Mouse (Mus musculus): ENCODE measurements around the gene Ppard.
"Not testable (repeated sequence)": the region's sequence is repeated elsewhere in the genome, so short reads cannot be mapped to it uniquely, and the experiment has no call there.

The Ppard gene

GRCm38 (mm10) chr17:28217721-28218649, 14.5 kb upstream of the Ppard start:
- in situ Hi-C loops (cut with MboI; ENCODE audit: low pct_unique_long_range_greater_than_20kb in 1 of 2, low sequenced_read_pairs in 2 of 2, unreplicated experiment in 1 of 2), result no loop called here

- in situ Hi-C loops (cut with MboI; ENCODE audit: low pct_unique_long_range_greater_than_20kb in 1 of 2, low sequenced_read_pairs in 2 of 2, unreplicated experiment in 1 of 2), result not testable (repeated sequence)
Measured at GRCm38 (mm10) chr17:28222463-28222862, 10.0 kb upstream of the Ppard start.

DNA sequence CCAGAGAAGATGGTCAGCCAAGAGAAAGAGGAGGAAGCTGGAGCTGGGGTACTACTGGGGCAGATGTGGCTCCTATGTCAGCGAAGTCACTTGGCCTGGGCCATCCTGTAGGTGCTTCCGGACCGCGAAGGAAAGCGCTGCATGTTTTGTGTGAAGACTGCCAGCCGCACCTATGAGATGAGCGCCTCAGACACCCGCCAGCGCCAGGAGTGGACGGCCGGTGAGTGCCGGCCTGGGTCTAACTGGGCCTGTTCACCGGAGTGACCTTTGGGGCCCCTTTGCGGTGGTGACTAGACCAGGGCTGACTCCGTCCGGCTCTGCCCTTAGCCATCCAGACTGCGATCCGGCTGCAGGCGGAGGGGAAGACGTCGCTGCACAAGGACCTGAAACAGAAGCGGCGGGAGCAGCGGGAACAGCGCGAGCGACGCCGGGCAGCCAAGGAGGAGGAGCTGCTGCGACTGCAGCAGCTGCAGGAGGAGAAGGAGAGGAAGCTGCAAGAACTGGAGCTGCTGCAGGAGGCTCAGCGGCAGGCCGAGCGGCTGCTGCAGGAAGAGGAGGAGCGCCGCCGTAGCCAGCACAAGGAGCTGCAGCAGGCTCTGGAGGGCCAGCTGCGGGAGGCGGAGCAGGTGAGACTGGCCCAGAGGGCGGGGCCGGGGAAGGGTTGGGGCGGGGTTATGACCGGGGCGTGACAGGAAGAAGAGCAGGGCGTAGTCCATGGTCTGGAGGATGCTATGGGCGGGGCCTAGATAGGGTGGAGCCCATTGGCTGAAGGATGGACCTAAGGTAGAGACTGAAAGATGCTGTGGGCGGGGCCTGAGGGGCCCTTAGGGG, 8.7 kb upstream of the Ppard start:
- in situ Hi-C loops (cut with MboI; ENCODE audit: low pct_unique_long_range_greater_than_20kb in 1 of 2, low sequenced_read_pairs in 2 of 2, unreplicated experiment in 1 of 2), result no loop called here

DNA sequence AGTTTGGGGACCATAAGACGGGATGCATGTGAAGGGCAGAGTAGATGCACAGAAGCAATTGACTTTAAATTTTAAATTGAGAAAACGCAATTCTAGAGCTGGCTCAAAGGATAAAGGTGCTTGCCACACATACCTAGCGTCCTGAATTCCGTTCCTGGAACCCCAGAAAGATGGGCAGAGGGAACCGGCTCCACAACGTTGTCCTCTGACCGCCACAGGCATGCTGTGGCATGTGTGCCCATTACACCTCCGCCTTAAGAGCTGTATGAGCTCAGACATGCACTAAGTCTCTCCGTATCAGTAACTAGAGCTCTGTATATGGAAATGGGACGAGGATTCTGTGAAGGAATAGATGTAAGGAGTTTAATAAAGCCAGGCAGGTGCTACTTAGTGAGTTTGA, 7.9 kb upstream of the Ppard start:
- in situ Hi-C loops (cut with MboI; ENCODE audit: low pct_unique_long_range_greater_than_20kb in 1 of 2, low sequenced_read_pairs in 2 of 2, unreplicated experiment in 1 of 2), result loop anchor here (5.0 kb wide), 1 partner anchor 83 kb away; no protein-coding TSS in a partner anchor

DNA sequence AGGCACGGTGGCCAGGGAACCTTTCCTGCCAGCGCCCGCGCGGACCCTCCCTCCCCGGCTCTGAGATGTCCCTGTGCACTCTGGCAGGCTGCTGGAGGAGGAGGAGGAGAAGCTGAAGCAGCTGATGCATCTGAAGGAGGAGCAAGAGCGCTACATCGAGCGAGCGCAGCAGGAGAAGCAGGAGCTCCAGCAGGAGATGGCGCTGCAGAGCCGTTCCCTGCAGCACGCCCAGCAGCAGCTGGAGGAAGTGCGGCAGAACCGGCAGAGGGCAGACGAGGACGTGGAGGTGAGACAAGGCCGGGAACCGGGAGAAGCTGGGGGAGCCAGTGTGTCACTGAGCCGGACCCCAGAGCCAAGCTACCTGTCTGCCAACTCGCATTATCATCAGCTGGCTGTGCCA, 6.5 kb upstream of the Ppard start:
- in situ Hi-C loops (cut with MboI; ENCODE audit: low pct_unique_long_range_greater_than_20kb in 1 of 2, low sequenced_read_pairs in 2 of 2, unreplicated experiment in 1 of 2), result loop anchor here (5.0 kb wide), 1 partner anchor 81 kb away; no protein-coding TSS in a partner anchor

GRCm38 (mm10) chr17:28230486-28230885, 2.0 kb upstream of the Ppard start:
- in situ Hi-C loops (cut with MboI; ENCODE audit: low pct_unique_long_range_greater_than_20kb in 1 of 2, low sequenced_read_pairs in 2 of 2, unreplicated experiment in 1 of 2), result no loop called here

DNA sequence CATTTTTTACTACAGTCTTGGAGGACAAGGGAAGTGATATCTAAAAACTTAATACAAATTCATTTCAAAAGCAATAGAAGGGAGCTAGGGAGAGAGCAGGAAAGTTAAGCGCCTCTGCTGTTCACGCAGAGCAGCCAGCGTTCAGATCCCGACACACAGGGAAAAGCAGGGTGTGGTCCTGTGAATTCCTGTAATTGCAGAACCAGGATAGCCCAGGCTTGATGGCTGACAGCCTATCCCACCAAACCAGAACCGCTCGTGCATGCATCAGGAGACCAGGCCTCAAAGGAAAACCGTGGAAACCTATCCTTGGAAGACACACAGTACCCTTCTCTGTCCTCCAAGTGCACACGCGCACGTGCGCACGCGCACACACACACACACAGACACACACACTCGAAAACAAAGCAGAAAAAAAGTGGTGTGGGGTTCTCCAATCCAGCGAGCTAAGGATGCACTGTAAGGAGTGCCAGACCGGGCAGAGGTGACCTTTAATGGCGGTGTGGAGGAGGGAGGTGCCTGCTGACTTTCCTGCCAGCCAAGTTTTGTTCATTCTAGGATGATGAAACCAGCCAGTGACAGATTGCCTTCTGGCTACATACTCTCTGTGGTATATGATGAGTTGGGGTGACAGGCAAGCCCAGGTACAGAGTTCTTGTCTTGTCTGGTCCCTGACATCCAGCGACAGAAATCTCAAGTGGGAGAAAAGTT, 1.3 kb upstream of the Ppard start:
- in situ Hi-C loops (cut with MboI; ENCODE audit: low pct_unique_long_range_greater_than_20kb in 1 of 2, low sequenced_read_pairs in 2 of 2, unreplicated experiment in 1 of 2), result no loop called here

- in situ Hi-C loops (cut with MboI; ENCODE audit: low pct_unique_long_range_greater_than_20kb in 1 of 2, low sequenced_read_pairs in 2 of 2, unreplicated experiment in 1 of 2), result no loop called here
Measured at GRCm38 (mm10) chr17:28233091-28233731, 711 bp downstream of the Ppard start.

GRCm38 (mm10) chr17:28234641-28235040, 2.1 kb downstream of the Ppard start:
- in situ Hi-C loops (cut with MboI; ENCODE audit: low pct_unique_long_range_greater_than_20kb in 1 of 2, low sequenced_read_pairs in 2 of 2, unreplicated experiment in 1 of 2), result no loop called here

DNA sequence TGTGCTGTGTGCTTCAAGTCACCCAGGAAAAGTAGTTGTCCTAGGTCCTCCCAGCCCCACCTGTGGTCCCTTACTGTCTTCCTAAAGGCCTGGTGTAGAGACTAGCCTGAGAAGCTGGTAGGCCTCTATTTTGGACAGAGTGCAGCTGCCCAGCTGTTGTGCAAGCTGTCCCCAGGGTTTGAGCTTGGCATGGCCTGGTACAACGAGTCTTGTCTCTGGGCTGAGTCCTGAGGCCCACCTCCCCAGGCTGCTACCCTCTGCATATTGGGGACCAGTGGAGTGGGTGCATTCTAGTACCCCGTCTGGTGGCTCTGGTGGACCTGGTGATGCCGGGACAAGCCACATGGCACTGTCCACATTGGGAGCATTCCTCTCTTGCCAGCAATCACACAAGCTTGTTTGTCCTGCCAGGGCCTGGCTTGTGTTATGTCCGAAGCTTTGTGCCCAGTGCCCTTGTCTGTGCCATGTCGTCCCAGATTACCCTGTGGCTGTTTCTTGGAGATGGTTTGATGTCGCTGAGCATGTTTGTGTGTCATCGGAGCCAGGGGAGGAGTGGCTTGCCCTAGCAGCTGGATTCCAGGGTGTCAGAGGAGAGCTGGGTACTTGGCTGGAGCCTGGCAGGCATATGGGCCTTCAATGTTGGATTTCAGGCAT, 3.6 kb downstream of the Ppard start:
- in situ Hi-C loops (cut with MboI; ENCODE audit: low pct_unique_long_range_greater_than_20kb in 1 of 2, low sequenced_read_pairs in 2 of 2, unreplicated experiment in 1 of 2), result no loop called here

DNA sequence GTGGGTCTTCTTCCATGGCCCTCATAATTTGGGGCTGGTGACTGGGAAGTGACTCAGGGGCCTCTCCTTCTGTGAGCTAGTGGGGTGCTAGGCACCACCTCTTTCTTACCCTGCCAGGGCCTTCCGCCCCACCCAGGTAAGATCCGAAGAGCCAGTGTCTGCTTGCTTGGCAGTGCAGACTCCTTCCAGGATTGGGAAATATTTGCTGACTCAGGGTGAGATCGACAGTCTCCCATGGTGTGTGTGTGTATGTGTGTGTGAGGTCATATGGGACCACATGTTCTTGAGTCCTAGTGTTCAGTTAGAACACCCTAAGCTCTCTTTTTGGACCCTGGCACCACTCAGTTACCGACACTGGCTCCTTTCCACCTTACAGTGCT, 4.1 kb downstream of the Ppard start:
- in situ Hi-C loops (cut with MboI; ENCODE audit: low pct_unique_long_range_greater_than_20kb in 1 of 2, low sequenced_read_pairs in 2 of 2, unreplicated experiment in 1 of 2), result no loop called here

- in situ Hi-C loops (cut with MboI; ENCODE audit: low pct_unique_long_range_greater_than_20kb in 1 of 2, low sequenced_read_pairs in 2 of 2, unreplicated experiment in 1 of 2), result no loop called here
Measured at GRCm38 (mm10) chr17:28237362-28237761, 4.9 kb downstream of the Ppard start.

DNA sequence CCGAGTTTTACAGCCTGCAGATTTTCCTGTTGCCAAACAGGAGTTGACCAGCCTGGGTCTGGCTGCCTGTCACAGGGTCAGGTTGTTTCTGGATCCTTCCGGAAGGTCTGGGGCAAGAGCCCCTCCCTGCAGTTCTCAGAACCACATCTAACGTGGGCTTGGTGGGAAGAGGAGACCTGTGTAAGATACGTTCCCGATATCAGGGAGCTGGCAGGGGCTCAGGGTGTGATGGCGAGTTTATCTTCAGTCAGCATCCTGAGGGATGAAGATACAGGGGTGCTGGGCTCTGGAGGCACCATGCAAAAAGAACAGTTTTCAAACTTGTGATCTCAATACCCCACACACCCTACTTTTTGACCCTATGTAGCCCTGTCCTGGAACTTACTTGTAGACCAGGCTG, 5.4 kb downstream of the Ppard start:
- in situ Hi-C loops (cut with MboI; ENCODE audit: low pct_unique_long_range_greater_than_20kb in 1 of 2, low sequenced_read_pairs in 2 of 2, unreplicated experiment in 1 of 2), result no loop called here

DNA sequence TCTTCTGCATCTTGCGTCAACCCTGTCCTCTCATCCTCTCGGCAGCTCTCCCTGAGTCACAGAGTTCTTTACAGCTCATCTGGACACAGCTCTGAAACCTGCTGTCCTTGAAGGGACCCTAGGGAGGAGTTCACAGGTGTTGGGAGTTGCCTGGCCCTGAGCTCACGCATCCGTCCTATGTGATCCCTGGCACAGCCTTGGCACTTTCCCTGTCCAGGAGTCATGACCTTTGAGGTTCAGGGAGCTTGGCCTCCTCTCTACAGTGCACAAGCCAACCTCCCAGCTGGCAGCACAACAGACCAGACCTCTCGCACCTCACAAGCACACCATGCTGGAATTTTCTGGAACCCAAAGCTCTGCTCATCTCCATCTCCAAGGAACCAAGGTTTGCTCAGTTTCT, 8.3 kb downstream of the Ppard start:
- in situ Hi-C loops (cut with MboI; ENCODE audit: low pct_unique_long_range_greater_than_20kb in 1 of 2, low sequenced_read_pairs in 2 of 2, unreplicated experiment in 1 of 2), result no loop called here

DNA sequence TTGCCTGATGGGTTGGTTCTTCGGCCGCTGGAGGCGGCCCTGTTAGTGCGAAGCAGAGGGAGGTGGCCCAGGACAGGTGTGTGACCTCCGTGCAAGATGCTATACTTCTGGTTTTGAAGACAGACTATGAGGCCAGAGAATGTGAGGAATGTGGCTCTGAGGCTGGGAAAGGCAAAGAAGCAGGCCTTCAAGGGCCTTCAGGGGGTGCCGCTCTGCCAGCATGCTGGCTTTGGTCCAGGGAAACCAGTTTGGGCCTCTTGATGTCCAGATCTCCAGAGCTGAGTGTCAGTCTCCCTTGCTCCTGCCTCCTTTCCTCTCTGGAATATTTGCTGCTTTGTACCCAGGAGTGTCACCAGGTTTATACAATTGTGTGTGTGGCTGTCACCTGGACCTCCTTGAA, 9.8 kb downstream of the Ppard start:
- in situ Hi-C loops (cut with MboI; ENCODE audit: low pct_unique_long_range_greater_than_20kb in 1 of 2, low sequenced_read_pairs in 2 of 2, unreplicated experiment in 1 of 2), result no loop called here

GRCm38 (mm10) chr17:28244214-28244613, 11.7 kb downstream of the Ppard start:
- in situ Hi-C loops (cut with MboI; ENCODE audit: low pct_unique_long_range_greater_than_20kb in 1 of 2, low sequenced_read_pairs in 2 of 2, unreplicated experiment in 1 of 2), result no loop called here

DNA sequence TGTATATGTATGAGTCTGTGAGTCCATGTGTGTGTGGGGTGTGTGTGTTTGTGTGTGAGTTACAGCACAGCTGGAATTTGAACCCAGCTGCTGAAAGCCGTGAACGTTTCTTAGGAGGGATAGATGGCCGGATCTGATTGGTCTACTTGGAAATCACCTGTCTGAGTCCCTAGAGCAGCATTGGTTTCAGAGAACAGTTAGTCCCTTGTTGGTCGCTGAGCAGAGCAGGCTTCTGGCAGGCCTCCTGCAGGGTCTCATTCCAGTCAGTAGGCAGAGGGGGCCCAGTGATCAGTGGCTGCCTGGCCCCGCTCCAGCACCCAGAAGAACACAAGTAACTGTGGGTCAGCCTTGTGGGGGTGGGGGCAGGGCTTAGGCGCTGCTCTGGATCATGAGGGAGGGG, 12.2 kb downstream of the Ppard start:
- in situ Hi-C loops (cut with MboI; ENCODE audit: low pct_unique_long_range_greater_than_20kb in 1 of 2, low sequenced_read_pairs in 2 of 2, unreplicated experiment in 1 of 2), result no loop called here

- in situ Hi-C loops (cut with MboI; ENCODE audit: low pct_unique_long_range_greater_than_20kb in 1 of 2, low sequenced_read_pairs in 2 of 2, unreplicated experiment in 1 of 2), result no loop called here
Measured at GRCm38 (mm10) chr17:28246640-28247039, 14.1 kb downstream of the Ppard start.
